In the genomic region with DNA sequence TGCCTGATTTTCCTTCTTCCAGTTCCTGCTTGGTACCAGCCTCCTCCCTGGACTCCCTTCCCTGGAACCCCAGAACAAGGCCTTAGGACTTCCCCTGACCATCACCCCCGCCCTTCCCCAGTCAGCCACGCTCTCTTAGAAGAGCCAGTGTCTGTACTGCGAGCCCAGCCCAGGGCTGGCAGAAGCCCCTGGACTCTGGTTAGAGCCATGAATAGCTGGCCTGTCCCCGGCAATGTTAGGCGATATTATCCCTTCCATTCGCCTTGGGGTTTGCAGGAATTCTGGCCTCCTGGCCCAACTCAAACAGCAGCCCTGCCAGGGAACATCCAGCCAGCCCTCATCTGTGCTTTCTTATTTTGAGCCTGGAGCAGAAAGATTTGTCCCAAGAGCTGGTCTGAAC, we compare ENCODE assay signal across 12 mouse cellular contexts. TPM values are rescaled to one million over a fixed set of nuclear protein-coding genes. Genes with fewer than 3 reads are reported as not detected.
DNase-seq lines count a peak whose midpoint lies in the region; TF ChIP-seq lines count a peak whose summit lies in the region.
"Had no signal": no experiment of that assay in that cellular context is flagged by ENCODE, and none has a peak within 500 bp of the region (broad histone marks: within the 10 kb centered on the region; RNA-seq: fewer than 3 reads in every experiment).

No protein-coding gene starts in this region.

- H3K9ac ChIP-seq in heart, adult 2 months (ENCODE audit: low read depth, low read length), result no peak overlapping the region
- H3K9ac ChIP-seq: embryonic facial prominence, embryonic 12.5 days had no signal

- 71% methylated on average over 6 of the region's 6 CpGs for WGBS in heart, adult 2 months
- WGBS in heart, embryonic 10.5 days, result 77% methylated on average over 6 of the region's 6 CpGs

- H3K36me3 ChIP-seq in heart, adult 2 months (ENCODE audit: control insufficient read depth, insufficient read depth, low read length), result no peaks in the 10 kb centered on the region
- H3K36me3 ChIP-seq in heart, embryonic 10.5 days, result peaks cover 7% of the 10 kb centered on the region

- peaks cover 5% of the 10 kb centered on the region; the same call in 1 of the 2 replicates for H3K4me1 ChIP-seq in heart, adult 2 months (ENCODE audit: control insufficient read depth, insufficient read depth, low read length)
- 0 out of 2 replicates have a peak, but pooled peaks cover 2% of the 10 kb centered on the region for H3K4me1 ChIP-seq in heart, embryonic 10.5 days
- H3K4me1 ChIP-seq: embryonic facial prominence, embryonic 12.5 days had no signal

- no peak for TF ChIP-seq CTCF in heart, adult 2 months (IDR thresholded peaks at IDR 0.05)

- peak; percentile 58 to 76 for DNase-seq in heart, adult 2 months
- DNase-seq in heart, embryonic 10.5 days (ENCODE audit: low spot score), result no peak
- peak; percentile 76 for DNase-seq in fibroblast of lung, adult 2 months (ENCODE audit: low read depth)
- peak; percentile 62 to 66 for DNase-seq in gastrocnemius, postnatal 36 days
- DNase-seq in layer of hippocampus, postnatal 36 days, result peak; percentile 38 to 48
- DNase-seq in spleen, adult 18-20 months, result no peak
- DNase-seq in MN1 (ENCODE audit: low spot score), result no peak
- no peak for DNase-seq in kidney, postnatal 25 days
- DNase-seq: cerebellum, adult 8-10 months; lung, adult 18-20 months had no signal

- no peak for TF ChIP-seq POLR2A in heart, adult 2 months (IDR thresholded peaks at IDR 0.05; ENCODE audit: insufficient read depth, low read depth, low read length)

- no peaks in the 10 kb centered on the region for H3K79me2 ChIP-seq in heart, adult 2 months (replicated peaks; ENCODE audit: control insufficient read depth, insufficient read depth, low read length)

- no peak overlapping the region for H3K4me3 ChIP-seq in heart, adult 2 months
- no peak overlapping the region for H3K4me3 ChIP-seq in heart, embryonic 10.5 days
- H3K4me3 ChIP-seq: embryonic facial prominence, embryonic 12.5 days; myocyte had no signal

- no peak overlapping the region for H3K27ac ChIP-seq in heart, adult 2 months
- H3K27ac ChIP-seq in heart, embryonic 10.5 days, result no peak overlapping the region
- H3K27ac ChIP-seq: embryonic facial prominence, embryonic 12.5 days had no signal

- 0 out of 2 replicates have a peak, but pooled peaks have one; percentile 3 for TF ChIP-seq EP300 in heart, adult 2 months (IDR thresholded peaks at IDR 0.05; ENCODE audit: insufficient read depth, low read depth, low read length)

- intact Hi-C loops in heart, adult 2 months (cut with DNase I), result no loop called here
- intact Hi-C loops in gastrocnemius, postnatal 36 days (cut with DNase I), result loop anchor here (5.0 kb wide), 1 partner anchor 49 kb away; no protein-coding TSS in a partner anchor

- H3K9me3 ChIP-seq in heart, embryonic 10.5 days, result no peaks in the 10 kb centered on the region
- H3K9me3 ChIP-seq: embryonic facial prominence, embryonic 12.5 days had no signal

- H3K27me3 ChIP-seq in heart, adult 2 months (ENCODE audit: control insufficient read depth, insufficient read depth, low read length), result no peaks in the 10 kb centered on the region
- H3K27me3 ChIP-seq in heart, embryonic 10.5 days (ENCODE audit: insufficient read depth, poor library complexity, severe bottlenecking), result no peaks in the 10 kb centered on the region
- H3K27me3 ChIP-seq: embryonic facial prominence, embryonic 12.5 days had no signal

RNA-seq across cellular contexts. Expression of gene Col27a1, which starts 39.9 kb away (rescaled TPM):
- 1 to 10 TPM in 1 of 2 experiments, under 1 TPM in 1; 0.86 to 1.8 TPM for total RNA-seq in heart, adult 2 months (2021)
- 3.1 and 3.8 TPM in 2 replicates for polyA plus RNA-seq in heart, adult 2 months (2012; rRNA removed)
- polyA plus RNA-seq in heart, embryonic 10.5 days (2016; fragmentation: Nextera tagmentation; extraction: Ambion mirVana), result 2.3 and 4.3 TPM in 2 replicates
- total RNA-seq in gastrocnemius, postnatal 36 days (2021), result under 1 TPM; 0.61 to 0.64 TPM
- 1 to 10 TPM; 3.9 to 5.4 TPM for total RNA-seq in layer of hippocampus, postnatal 36 days (2021)

Comparison
In these comparisons a context has a peak if more than half of its experiments do, and no peak if none do; other contexts are left out.
1. DNase-seq: peak in heart, adult 2 months (2 of 2), fibroblast of lung, adult 2 months (single experiment), gastrocnemius, postnatal 36 days (2 of 2) and layer of hippocampus, postnatal 36 days (2 of 2); none in heart, embryonic 10.5 days (single experiment), spleen, adult 18-20 months (0 of 2), MN1 (single experiment) and kidney, postnatal 25 days (0 of 2).